Mouse (Mus musculus) heart, adult 2 months (tissue): Measurements from ENCODE around the gene Brwd1. TPM values are rescaled to one million over a fixed set of nuclear protein-coding genes. Genes with fewer than 3 reads are reported as not detected.
"Not testable (repeated sequence)": the region's sequence is repeated elsewhere in the genome, so short reads cannot be mapped to it uniquely, and the experiment has no call there.

ENCODE experiments used
- DNase-seq, 2 experiments: peaks; one replicate each; pipeline ENCODE4 v3.0.0; 2021
- H3K27ac ChIP-seq: fragments of 200-600 bp; 2 replicates; pipeline ENCODE4 v1.8.1; 2022
- H3K27me3 ChIP-seq: fragments of 200-500 bp; 2 replicates; pipeline ENCODE4 v1.6.1; 2012; ENCODE audit warnings: mild to moderate bottlenecking, low read length, inconsistent platforms, mixed read lengths; ENCODE audit not compliant: control insufficient read depth, insufficient read depth
- H3K36me3 ChIP-seq: fragments of 200-500 bp; 2 replicates; pipeline ENCODE4 v1.6.1; 2012; ENCODE audit warnings: low read length, inconsistent platforms; ENCODE audit not compliant: control insufficient read depth, insufficient read depth
- H3K4me1 ChIP-seq: fragments of 200-500 bp; 2 replicates; pipeline ENCODE4 v1.6.1; 2011; ENCODE audit warnings: low read length; ENCODE audit not compliant: control insufficient read depth, insufficient read depth
- H3K4me3 ChIP-seq: fragments of 200-600 bp; 2 replicates; pipeline ENCODE4 v1.8.1; 2022
- H3K79me2 ChIP-seq: fragments of 200-500 bp; replicated peaks from 2 replicates; pipeline ENCODE4 v1.6.1; 2012; ENCODE audit warnings: mild to moderate bottlenecking, inconsistent platforms, low read length, moderate library complexity, mixed read lengths; ENCODE audit not compliant: control insufficient read depth, insufficient read depth
- H3K9ac ChIP-seq: fragments of 200-500 bp; 2 replicates; pipeline ENCODE4 v1.6.1; 2012; ENCODE audit warnings: low read depth, mild to moderate bottlenecking, control low read depth, inconsistent platforms, low read length, mixed read lengths
- CTCF ChIP-seq: fragments of 200-600 bp; IDR thresholded peaks from 2 replicates; pipeline ENCODE4 v1.8.1; 2022; ENCODE audit warnings: antibody characterized with exemption, mild to moderate bottlenecking, moderate library complexity
- EP300 ChIP-seq: fragments of 200-500 bp; IDR thresholded peaks from 2 replicates; pipeline ENCODE4 v1.6.1; 2011; ENCODE audit warnings: low read depth, low read length, control low read depth; ENCODE audit not compliant: insufficient read depth
- POLR2A ChIP-seq: fragments of 200-500 bp; IDR thresholded peaks from 2 replicates; pipeline ENCODE4 v1.6.1; 2011; ENCODE audit warnings: mild to moderate bottlenecking, low read depth, low read length, control low read depth; ENCODE audit not compliant: insufficient read depth
- WGBS: fragments of 180-500 bp; shearing (Covaris S2); methylation state at CpG from one replicate; pipeline ENCODE4 v1.1.7; 2018; 5-methylcytosine and 5-hydroxymethylcytosine counted together
- intact Hi-C: fragments of 180-260 bp; cut with DNase I; formaldehyde crosslinking; loops from one replicate; pipeline ENCODE4 v1.15.1; 2025
- polyA plus RNA-seq: library from polyadenylated mRNA; depleted of rRNA; stranded (reverse); fragments of >200 nt; gene quantifications from 2 replicates; pipeline ENCODE4 v1.2.3, GENCODE M21; 2012
- total RNA-seq, 2 experiments: library from RNA; stranded (reverse); gene quantifications; 2 replicates each; pipeline ENCODE4 v1.2.3; 2021

Gene Brwd1
- total and polyA plus RNA-seq, 3 experiments = 24.4 to 88.7 (median 65.5) TPM

- no peaks in the 10 kb centered on the region for H3K4me1 ChIP-seq
- H3K27ac ChIP-seq = no peak overlapping the region
- intact Hi-C loops = no loop called here
- no peaks in the 10 kb centered on the region for H3K27me3 ChIP-seq
- no peak for TF ChIP-seq POLR2A
- TF ChIP-seq CTCF = peak; percentile 53
- WGBS = 90% methylated on average over 2 of the region's 2 CpGs
- no peak for DNase-seq
- no peak overlapping the region for H3K9ac ChIP-seq
- H3K36me3 ChIP-seq = peaks cover 2% of the 10 kb centered on the region
- H3K4me3 ChIP-seq = no peak overlapping the region
- H3K79me2 ChIP-seq = no peaks in the 10 kb centered on the region
These were observed 51.7 kb downstream of the Brwd1 start for GRCm38 (mm10) chr16:96030476-96031102.

GRCm38 (mm10) chr16:96026256-96026655 is 56.1 kb downstream of the Brwd1 start:
- Histone ChIP-seq H3K27me3 (no peaks in the 10 kb centered on the region), H3K9ac (no peak overlapping the region), H3K4me1 (no peaks in the 10 kb centered on the region), H3K27ac (no peak overlapping the region), H3K36me3 (no peaks in the 10 kb centered on the region; the same call in 1 of the 2 replicates), H3K4me3 (no peak overlapping the region), H3K79me2 (no peaks in the 10 kb centered on the region)
- no peak for DNase-seq
- WGBS = 89% methylated on average over 5 of the region's 5 CpGs
- intact Hi-C loops = no loop called here
- TF ChIP-seq CTCF = no peak
- TF ChIP-seq EP300 = no peak
- no peak for TF ChIP-seq POLR2A

- no peaks in the 10 kb centered on the region for H3K27me3 ChIP-seq
- WGBS = 43% methylated on average over 3 of the region's 3 CpGs
- no peak overlapping the region for H3K9ac ChIP-seq
- H3K36me3 ChIP-seq = no peaks in the 10 kb centered on the region; the same call in 1 of the 2 replicates
- TF ChIP-seq CTCF (peak; percentile 26), EP300 (no peak)
- no peaks in the 10 kb centered on the region for H3K4me1 ChIP-seq
- no peaks in the 10 kb centered on the region for H3K79me2 ChIP-seq
- no peak for DNase-seq
- H3K27ac ChIP-seq = no peak overlapping the region
- no peak overlapping the region for H3K4me3 ChIP-seq
- intact Hi-C loops = no loop called here
These were observed 57.1 kb downstream of the Brwd1 start for GRCm38 (mm10) chr16:96025244-96025643.

GRCm38 (mm10) chr16:96021045-96021444 is 61.3 kb downstream of the Brwd1 start:
- no peaks in the 10 kb centered on the region for H3K4me1 ChIP-seq
- no peak overlapping the region for H3K4me3 ChIP-seq
- intact Hi-C loops = no loop called here
- H3K36me3 ChIP-seq = no peaks in the 10 kb centered on the region; the same call in none of the 2 replicates
- no peaks in the 10 kb centered on the region for H3K79me2 ChIP-seq
- 82% methylated on average over 10 of the region's 10 CpGs for WGBS
- H3K27me3 ChIP-seq = no peaks in the 10 kb centered on the region
- no peak overlapping the region for H3K9ac ChIP-seq
- H3K27ac ChIP-seq = no peak overlapping the region
- no peak for DNase-seq
- no peak for TF ChIP-seq EP300
- TF ChIP-seq CTCF = no peak
- TF ChIP-seq POLR2A = no peak

- H3K4me3 ChIP-seq, H3K4me1 ChIP-seq, H3K9ac ChIP-seq, H3K36me3 ChIP-seq, H3K27me3 ChIP-seq, H3K27ac ChIP-seq, H3K79me2 ChIP-seq, intact Hi-C loops, DNase-seq: not testable (repeated sequence)
- no CpG with 5 or more reads among the region's 10 CpGs for WGBS
These were observed 73.2 kb downstream of the Brwd1 start for GRCm38 (mm10) chr16:96009124-96009523.

- H3K4me3 ChIP-seq, H3K27me3 ChIP-seq, H3K9ac ChIP-seq, DNase-seq, H3K27ac ChIP-seq, H3K36me3 ChIP-seq, H3K4me1 ChIP-seq, intact Hi-C loops, H3K79me2 ChIP-seq: not testable (repeated sequence)
- WGBS = no CpG with 5 or more reads among the region's 10 CpGs
These were observed 78.0 kb downstream of the Brwd1 start for GRCm38 (mm10) chr16:96004278-96004677.

- Histone ChIP-seq H3K4me1 (no peaks in the 10 kb centered on the region; the same call in 1 of the 2 replicates), H3K9ac (no peak overlapping the region), H3K27ac (no peak overlapping the region), H3K4me3 (no peak overlapping the region), H3K79me2 (no peaks in the 10 kb centered on the region; the same call in 1 of the 2 replicates), H3K27me3 (no peaks in the 10 kb centered on the region), H3K36me3 (peaks cover 8% of the 10 kb centered on the region; the same call in 1 of the 2 replicates)
- intact Hi-C loops = no loop called here
- WGBS = 53% methylated on average over 5 of the region's 5 CpGs
- DNase-seq = no peak
- TF ChIP-seq POLR2A = no peak
- no peak for TF ChIP-seq CTCF
- TF ChIP-seq EP300 = 0 out of 2 replicates have a peak, but pooled peaks have one; percentile 50
These were observed 83.0 kb downstream of the Brwd1 start for GRCm38 (mm10) chr16:95999291-95999690.
